Mouse (Mus musculus): ENCODE results near the gene Dtx3l. TPM values are rescaled to one million over a fixed set of nuclear protein-coding genes. Genes with fewer than 3 reads are reported as not detected.

Dtx3l gene
- polyA plus RNA-seq, 1 experiment, result 16.7 TPM

DNA sequence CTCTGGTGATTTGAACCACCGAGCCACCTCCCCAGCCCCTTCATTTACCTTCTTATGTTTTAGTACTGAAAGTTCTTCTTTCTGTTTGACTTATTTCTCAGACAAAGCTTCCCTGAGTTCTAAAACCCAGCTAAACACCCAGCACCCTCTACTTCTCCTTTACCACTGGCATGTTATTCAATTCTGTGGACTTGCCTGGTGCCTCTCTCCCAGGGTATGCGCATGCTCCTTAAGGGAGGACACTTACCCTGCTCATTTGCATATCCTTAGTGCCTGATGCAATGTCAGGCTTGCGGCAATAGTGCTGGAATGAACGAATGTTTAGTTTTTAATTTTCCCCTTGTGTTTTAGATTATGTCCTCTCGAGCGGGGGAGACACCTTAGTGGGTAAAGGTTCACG lies 50.8 kb downstream of the Dtx3l start:
- Histone ChIP-seq H3K27me3 (ENCODE audit: control insufficient read depth, insufficient read depth, low read length) (no peaks in the 10 kb centered on the region), H3K27ac (ENCODE audit: insufficient read depth, low read depth, low read length) (no peak overlapping the region), H3K4me1 (ENCODE audit: control insufficient read depth, insufficient read depth, insufficient read length, low read length) (no peaks in the 10 kb centered on the region), H3K36me3 (ENCODE audit: control insufficient read depth, insufficient read depth, low read length) (no peaks in the 10 kb centered on the region), H3K4me3 (ENCODE audit: low read depth, low read length) (no peak overlapping the region)
- 85% methylated on average over 7 of the region's 7 CpGs for WGBS
- TF ChIP-seq CTCF (IDR thresholded peaks at IDR 0.05; ENCODE audit: extremely low read depth, insufficient read length, insufficient replicate concordance, low read depth, low read length) (no peak), POLR2A (IDR thresholded peaks at IDR 0.05; ENCODE audit: low read depth, low read length) (no peak)

Other genes starting within 250 kb of the Dtx3l start
- gene Dirc2, start 169.8 kb downstream of the Dtx3l start, polyA plus RNA-seq (2012; rRNA removed), result 27.4 and 52.7 TPM in 2 replicates
- gene Hspbap1, start 168.8 kb downstream of the Dtx3l start, polyA plus RNA-seq (2012; rRNA removed), result 1.6 and 4.4 TPM in 2 replicates
- 4.5 and 17.5 TPM in 2 replicates for gene Parp14, start 67.6 kb downstream of the Dtx3l start, polyA plus RNA-seq (2012; rRNA removed)
- gene Parp9, start 681 bp downstream of the Dtx3l start, polyA plus RNA-seq (2012; rRNA removed), result 2.6 and 7.6 TPM in 2 replicates
- gene Kpna1, start 39.6 kb upstream of the Dtx3l start, polyA plus RNA-seq (2012; rRNA removed), result 1.2 and 2.5 TPM in 2 replicates
- gene Wdr5b, start 102.0 kb upstream of the Dtx3l start, polyA plus RNA-seq (2012; rRNA removed), result 0.39 and 0.60 TPM in 2 replicates
- 13.3 and 18.6 TPM in 2 replicates for gene Fam162a, start 132.4 kb upstream of the Dtx3l start, polyA plus RNA-seq (2012; rRNA removed)
- gene Ccdc58, start 132.5 kb upstream of the Dtx3l start, polyA plus RNA-seq (2012; rRNA removed), result 2.3 and 2.6 TPM in 2 replicates
- gene Csta1, start 192.1 kb upstream of the Dtx3l start, polyA plus RNA-seq (2012; rRNA removed), result not detected in 2 replicates
- gene Stfa2l1, start 217.7 kb upstream of the Dtx3l start, polyA plus RNA-seq (2012; rRNA removed), result not detected in 2 replicates
- not detected in 2 replicates for gene Gm5483, start 245.1 kb upstream of the Dtx3l start, polyA plus RNA-seq (2012; rRNA removed)